Mouse (Mus musculus): ENCODE measurements around the gene Zfp287. TPM values are rescaled to one million over a fixed set of nuclear protein-coding genes. Genes with fewer than 3 reads are reported as not detected.

The Zfp287 gene
- total and polyA plus RNA-seq, 2 experiments from 2014 or later: 12.8 to 16.2 TPM

DNA sequence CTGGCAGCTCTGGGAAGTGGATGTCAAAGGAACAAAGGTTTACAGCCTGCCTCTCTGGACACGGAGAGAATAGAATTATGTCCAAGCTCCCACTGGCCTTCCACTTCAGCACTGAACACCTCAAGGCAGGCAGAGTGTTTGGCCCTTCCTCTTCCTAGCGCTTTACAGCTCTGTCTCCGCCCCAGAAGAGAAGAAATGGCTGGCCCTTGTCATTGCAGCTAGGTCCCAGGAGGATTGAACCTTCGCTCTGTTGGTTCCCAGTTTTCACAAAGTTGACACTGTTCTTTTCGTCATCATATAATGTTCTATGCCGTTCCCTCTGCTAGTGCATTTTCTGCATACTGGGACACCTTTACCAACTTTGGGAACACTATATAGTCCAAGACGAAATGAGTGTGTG lies 23.5 kb downstream of the Zfp287 start:
- no peaks in the 10 kb centered on the region for H3K27me3 ChIP-seq (ENCODE audit: insufficient read depth, low read length)
- no peak overlapping the region for H3K9ac ChIP-seq (replicated peaks; ENCODE audit: low read length)
- 82% methylated on average over 7 of the region's 7 CpGs for WGBS
- no peak for TF ChIP-seq CTCF (IDR thresholded peaks at IDR 0.05; ENCODE audit: low read depth)
- no peaks in the 10 kb centered on the region for H3K9me3 ChIP-seq (ENCODE audit: low read length)
- H3K4me2 ChIP-seq (ENCODE audit: low read depth, low read length): no peak overlapping the region
- no peak for DNase-seq (ENCODE audit: low spot score)
- no peaks in the 10 kb centered on the region for H3K4me1 ChIP-seq (ENCODE audit: insufficient read depth, low read length)
- peaks cover 25% of the 10 kb centered on the region for H3K36me3 ChIP-seq (ENCODE audit: insufficient read depth, low read length)
- no peak overlapping the region for H3K4me3 ChIP-seq (ENCODE audit: low read length)
- H3K27ac ChIP-seq: no peak overlapping the region
- no peak for ATAC-seq

DNA sequence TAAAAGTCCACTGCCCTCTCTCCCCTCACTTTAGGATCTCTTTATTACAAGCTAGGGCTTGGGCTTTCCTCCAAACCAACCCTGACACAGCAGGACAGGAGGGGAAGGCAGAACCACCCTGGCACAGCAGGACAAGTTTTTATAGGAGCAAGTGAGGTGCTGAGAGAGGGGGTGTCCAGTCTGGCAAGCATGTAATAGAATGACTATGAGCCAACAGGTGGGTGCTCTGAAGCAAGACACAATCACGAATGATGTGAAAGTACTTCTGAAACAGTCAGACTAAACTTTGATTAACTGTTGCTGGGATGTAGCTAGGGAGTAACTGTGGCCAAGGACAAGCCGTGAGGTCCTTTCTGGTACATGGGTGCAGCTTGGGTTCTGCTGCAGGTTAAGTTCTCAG lies 25.6 kb downstream of the Zfp287 start:
- Histone ChIP-seq H3K36me3 (ENCODE audit: insufficient read depth, low read length) (peaks cover 13% of the 10 kb centered on the region), H3K4me3 (ENCODE audit: low read length) (no peak overlapping the region), H3K4me1 (ENCODE audit: insufficient read depth, low read length) (no peaks in the 10 kb centered on the region), H3K27ac (no peak overlapping the region), H3K9me3 (ENCODE audit: low read length) (no peaks in the 10 kb centered on the region), H3K4me2 (ENCODE audit: low read depth, low read length) (no peak overlapping the region), H3K9ac (replicated peaks; ENCODE audit: low read length) (no peak overlapping the region), H3K27me3 (ENCODE audit: insufficient read depth, low read length) (no peaks in the 10 kb centered on the region)
- no peak for ATAC-seq
- WGBS: 86% methylated on average over 2 of the region's 2 CpGs
- DNase-seq (ENCODE audit: low spot score): no peak
- no peak for TF ChIP-seq CTCF (IDR thresholded peaks at IDR 0.05; ENCODE audit: low read depth)

DNA sequence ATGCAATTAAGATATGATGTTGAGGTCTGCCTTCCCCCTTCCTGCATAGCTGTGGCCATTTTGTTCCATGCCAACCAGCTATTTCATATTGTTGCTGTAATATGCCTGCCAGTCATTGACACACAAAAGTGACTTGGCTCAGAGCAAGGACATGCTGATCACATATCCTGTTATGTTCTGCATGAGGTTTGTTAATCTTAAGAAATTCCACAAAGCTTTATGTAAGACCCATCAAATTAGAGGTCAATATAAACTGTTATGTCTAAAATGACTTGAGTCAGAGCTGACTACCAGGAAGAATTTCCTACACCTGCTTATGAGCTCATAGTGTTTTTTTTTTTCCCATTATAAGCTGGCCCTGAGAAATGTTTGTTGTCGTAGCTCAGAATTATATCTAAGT lies 30.5 kb downstream of the Zfp287 start:
- Histone ChIP-seq H3K36me3 (ENCODE audit: insufficient read depth, low read length) (no peaks in the 10 kb centered on the region), H3K9ac (replicated peaks; ENCODE audit: low read length) (no peak overlapping the region), H3K27me3 (ENCODE audit: insufficient read depth, low read length) (no peaks in the 10 kb centered on the region), H3K4me2 (ENCODE audit: low read depth, low read length) (no peak overlapping the region), H3K9me3 (ENCODE audit: low read length) (no peaks in the 10 kb centered on the region), H3K4me1 (ENCODE audit: insufficient read depth, low read length) (no peaks in the 10 kb centered on the region), H3K4me3 (ENCODE audit: low read length) (no peak overlapping the region), H3K27ac (no peak overlapping the region)
- TF ChIP-seq CTCF (IDR thresholded peaks at IDR 0.05; ENCODE audit: low read depth): no peak
- WGBS: 72% methylated on average over 1 of the region's 1 CpGs
- ATAC-seq (no peak), DNase-seq (ENCODE audit: low spot score) (no peak)

DNA sequence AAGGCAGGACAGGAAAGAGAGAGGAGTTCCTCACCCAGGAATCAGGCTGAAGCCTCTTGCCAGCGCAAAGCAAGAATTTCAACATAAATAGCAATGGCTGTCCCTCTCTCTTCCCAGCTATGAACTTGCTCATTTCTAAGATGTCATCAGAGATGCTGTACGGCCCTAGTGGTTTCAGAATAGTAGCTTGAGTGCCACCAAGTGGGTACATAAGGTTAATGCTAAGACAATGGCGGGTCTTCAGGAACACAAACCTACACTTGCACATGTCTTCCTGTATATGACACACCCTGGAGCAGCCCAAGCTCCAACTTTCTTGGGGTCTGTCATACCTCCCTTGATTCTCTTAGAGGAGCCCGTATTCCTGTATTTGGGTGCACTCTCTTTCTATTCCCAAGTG lies 32.0 kb downstream of the Zfp287 start:
- no peaks in the 10 kb centered on the region for H3K27me3 ChIP-seq (ENCODE audit: insufficient read depth, low read length)
- no peaks in the 10 kb centered on the region for H3K9me3 ChIP-seq (ENCODE audit: low read length)
- no peak overlapping the region for H3K4me3 ChIP-seq (ENCODE audit: low read length)
- H3K4me2 ChIP-seq (ENCODE audit: low read depth, low read length): no peak overlapping the region
- no peak overlapping the region for H3K27ac ChIP-seq
- DNase-seq (ENCODE audit: low spot score) (peak; percentile 42), ATAC-seq (no peak)
- WGBS: 67% methylated on average over 4 of the region's 4 CpGs
- H3K9ac ChIP-seq (replicated peaks; ENCODE audit: low read length): no peak overlapping the region
- peak; percentile 52 for TF ChIP-seq CTCF (IDR thresholded peaks at IDR 0.05; ENCODE audit: low read depth)
- no peaks in the 10 kb centered on the region for H3K4me1 ChIP-seq (ENCODE audit: insufficient read depth, low read length)
- H3K36me3 ChIP-seq (ENCODE audit: insufficient read depth, low read length): no peaks in the 10 kb centered on the region

DNA sequence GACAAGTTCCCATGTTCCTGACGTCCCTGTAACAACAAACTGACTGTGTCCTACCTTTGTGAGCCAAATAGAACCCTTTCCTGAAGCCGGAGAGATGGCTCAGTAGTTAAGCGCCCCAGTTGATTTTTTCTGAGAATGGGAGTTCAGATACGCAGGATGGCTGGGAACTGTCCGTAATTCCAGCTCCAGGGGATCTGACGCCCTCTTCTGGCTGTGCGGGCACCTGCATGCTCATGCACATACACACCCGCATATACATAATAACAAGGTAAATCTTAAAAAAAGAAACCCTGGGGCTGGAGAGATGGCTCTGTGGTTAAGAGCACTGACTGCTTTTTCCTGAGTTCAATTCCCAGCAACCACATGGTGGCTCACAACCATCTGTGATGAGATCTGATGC lies 36.6 kb downstream of the Zfp287 start:
- no peaks in the 10 kb centered on the region for H3K4me1 ChIP-seq (ENCODE audit: insufficient read depth, low read length)
- 96% methylated on average over 8 of the region's 8 CpGs for WGBS

DNA sequence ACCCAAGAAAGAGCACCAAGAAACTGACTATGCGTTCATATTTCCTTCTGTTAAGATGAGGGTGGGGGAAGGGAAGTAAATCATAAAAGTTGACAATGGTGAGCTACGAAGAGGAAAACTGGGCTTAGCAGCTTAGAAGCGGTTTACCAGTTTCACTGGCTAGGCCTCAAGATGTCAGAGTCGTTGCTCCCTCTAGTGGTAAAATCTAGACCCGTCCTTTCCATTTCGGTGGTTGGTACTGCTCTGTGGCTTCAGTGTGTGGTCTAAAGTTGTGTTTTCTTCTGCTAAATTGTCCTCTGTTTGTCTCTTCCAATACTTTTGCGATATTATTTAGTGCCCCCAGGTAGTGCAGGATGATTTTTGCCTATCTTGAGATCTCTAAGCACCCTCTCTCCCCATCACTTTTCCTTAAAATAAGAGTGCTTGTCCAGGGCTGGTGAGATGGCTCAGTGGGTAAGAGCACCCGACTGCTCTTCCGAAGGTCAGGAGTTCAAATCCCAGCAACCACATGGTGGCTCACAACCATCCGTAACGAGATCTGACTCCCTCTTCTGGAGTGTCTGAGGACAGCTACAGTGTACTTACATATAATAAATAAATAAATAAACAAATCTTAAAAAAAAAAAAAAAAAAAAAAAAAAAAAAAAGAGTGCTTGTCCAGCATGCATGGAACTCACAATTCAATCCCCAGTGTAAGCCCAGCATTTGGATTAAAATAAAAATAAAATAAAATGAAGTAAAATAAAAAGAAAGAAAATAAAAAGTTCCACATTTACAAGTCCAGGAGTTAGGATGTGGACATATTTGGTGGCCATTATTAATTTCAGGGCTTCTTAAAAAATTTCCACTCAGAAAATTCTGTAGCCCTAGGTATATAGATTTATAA lies 38.2 kb downstream of the Zfp287 start:
- WGBS: 20% methylated on average over 9 of the region's 11 CpGs
- Histone ChIP-seq H3K27ac (peak overlapping the region; percentile 32; the same call in 1 of the 2 replicates), H3K27me3 (ENCODE audit: insufficient read depth, low read length) (no peaks in the 10 kb centered on the region), H3K4me1 (ENCODE audit: insufficient read depth, low read length) (no peaks in the 10 kb centered on the region), H3K9me3 (ENCODE audit: low read length) (no peaks in the 10 kb centered on the region), H3K36me3 (ENCODE audit: insufficient read depth, low read length) (no peaks in the 10 kb centered on the region), H3K4me3 (ENCODE audit: low read length) (no peak overlapping the region), H3K9ac (replicated peaks; ENCODE audit: low read length) (no peak overlapping the region), H3K4me2 (ENCODE audit: low read depth, low read length) (no peak overlapping the region)
- ATAC-seq: peak; percentile 90
- peak; percentile 83 for TF ChIP-seq CTCF (IDR thresholded peaks at IDR 0.05; ENCODE audit: low read depth)
- peak; percentile 92 for DNase-seq (ENCODE audit: low spot score)

More for the DNA sequence above, 36.6 kb downstream of the Zfp287 start:
- Histone ChIP-seq H3K4me3 (ENCODE audit: low read length) (no peak overlapping the region), H3K27me3 (ENCODE audit: insufficient read depth, low read length) (no peaks in the 10 kb centered on the region), H3K4me2 (ENCODE audit: low read depth, low read length) (no peak overlapping the region), H3K9me3 (ENCODE audit: low read length) (no peaks in the 10 kb centered on the region), H3K9ac (replicated peaks; ENCODE audit: low read length) (no peak overlapping the region), H3K36me3 (ENCODE audit: insufficient read depth, low read length) (no peaks in the 10 kb centered on the region), H3K27ac (no peak overlapping the region)
- no peak for ATAC-seq
- no peak for TF ChIP-seq CTCF (IDR thresholded peaks at IDR 0.05; ENCODE audit: low read depth)
- no peak for DNase-seq (ENCODE audit: low spot score)

DNA sequence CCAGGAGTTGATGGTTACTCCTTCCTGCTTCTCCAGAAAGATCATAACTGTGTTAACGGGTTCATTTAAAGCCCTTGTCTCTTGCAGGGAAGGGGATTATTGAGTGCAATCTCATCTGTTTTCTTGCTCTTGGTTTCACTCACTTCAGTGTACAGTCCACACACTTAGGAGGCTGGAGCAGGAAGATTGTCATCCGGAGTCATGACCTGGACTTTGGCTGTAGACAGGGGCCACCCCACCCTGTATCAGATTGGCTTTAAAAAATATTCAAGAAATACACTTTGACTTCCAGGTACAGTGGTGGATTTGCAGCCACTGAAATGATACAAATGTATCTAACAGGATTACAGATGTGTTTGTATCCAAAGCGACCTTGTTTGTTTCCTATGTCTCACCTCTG lies 40.1 kb downstream of the Zfp287 start:
- no peak overlapping the region for H3K4me2 ChIP-seq (ENCODE audit: low read depth, low read length)
- no peaks in the 10 kb centered on the region for H3K27me3 ChIP-seq (ENCODE audit: insufficient read depth, low read length)
- TF ChIP-seq CTCF (IDR thresholded peaks at IDR 0.05; ENCODE audit: low read depth): no peak
- ATAC-seq (no peak), DNase-seq (ENCODE audit: low spot score) (no peak)
- H3K27ac ChIP-seq: no peak overlapping the region
- no peaks in the 10 kb centered on the region for H3K4me1 ChIP-seq (ENCODE audit: insufficient read depth, low read length)
- no peak overlapping the region for H3K9ac ChIP-seq (replicated peaks; ENCODE audit: low read length)
- H3K9me3 ChIP-seq (ENCODE audit: low read length): no peaks in the 10 kb centered on the region
- WGBS: 90% methylated on average over 3 of the region's 3 CpGs
- no peaks in the 10 kb centered on the region for H3K36me3 ChIP-seq (ENCODE audit: insufficient read depth, low read length)
- H3K4me3 ChIP-seq (ENCODE audit: low read length): no peak overlapping the region

All from hindbrain, postnatal 0 days (tissue).